Mouse (Mus musculus) left cerebral cortex, adult 18-20 months (tissue): ENCODE measurements around the gene Paics. TPM values are rescaled to one million over a fixed set of nuclear protein-coding genes. Genes with fewer than 3 reads are reported as not detected.
"Not testable (repeated sequence)": the region's sequence is repeated elsewhere in the genome, so short reads cannot be mapped to it uniquely, and the experiment has no call there.

Source experiments
- DNase-seq, 2 experiments: peaks; one replicate each; pipeline ENCODE4 v3.0.0; 2021 to 2022; ENCODE audit warnings: low spot score in 2 of 2, mixed read lengths in 1 of 2
- long read RNA-seq, 2 experiments: library from polyadenylated mRNA; stranded (forward); transcript quantifications; one replicate each; pipeline ENCODE4 v2.0.0; 2021
- total RNA-seq, 2 experiments: library from RNA; stranded (reverse); gene quantifications; 2 replicates each; pipeline ENCODE4 v1.2.3; 2021

Gene Paics
- 10 to 100 TPM; 94.1 to 94.2 TPM for total RNA-seq
- long read RNA-seq, experiment 1, transcript Paics-203 (10 exons, 2,345 nt): minor isoform, 8 of 129 reads
- long read RNA-seq, experiment 1, transcript Paics-201 (9 exons, 2,482 nt): major isoform, 100 of 129 reads
- long read RNA-seq, experiment 1, partial matches to known transcripts: 4 of 129 reads
- long read RNA-seq, experiment 1, other reads (novel, unspliced or antisense): 11 of 129 reads
- long read RNA-seq, experiment 2, transcript Paics-202 (10 exons, 1,862 nt): minor isoform, 5 of 110 reads
- long read RNA-seq, experiment 2, transcript Paics-203 (10 exons, 2,345 nt): minor isoform, 5 of 110 reads
- long read RNA-seq, experiment 2, transcript Paics-201 (9 exons, 2,482 nt): major isoform, 82 of 110 reads
- long read RNA-seq, experiment 2, partial matches to known transcripts: 12 of 110 reads
- long read RNA-seq, experiment 2, other reads (novel, unspliced or antisense): 6 of 110 reads

DNA sequence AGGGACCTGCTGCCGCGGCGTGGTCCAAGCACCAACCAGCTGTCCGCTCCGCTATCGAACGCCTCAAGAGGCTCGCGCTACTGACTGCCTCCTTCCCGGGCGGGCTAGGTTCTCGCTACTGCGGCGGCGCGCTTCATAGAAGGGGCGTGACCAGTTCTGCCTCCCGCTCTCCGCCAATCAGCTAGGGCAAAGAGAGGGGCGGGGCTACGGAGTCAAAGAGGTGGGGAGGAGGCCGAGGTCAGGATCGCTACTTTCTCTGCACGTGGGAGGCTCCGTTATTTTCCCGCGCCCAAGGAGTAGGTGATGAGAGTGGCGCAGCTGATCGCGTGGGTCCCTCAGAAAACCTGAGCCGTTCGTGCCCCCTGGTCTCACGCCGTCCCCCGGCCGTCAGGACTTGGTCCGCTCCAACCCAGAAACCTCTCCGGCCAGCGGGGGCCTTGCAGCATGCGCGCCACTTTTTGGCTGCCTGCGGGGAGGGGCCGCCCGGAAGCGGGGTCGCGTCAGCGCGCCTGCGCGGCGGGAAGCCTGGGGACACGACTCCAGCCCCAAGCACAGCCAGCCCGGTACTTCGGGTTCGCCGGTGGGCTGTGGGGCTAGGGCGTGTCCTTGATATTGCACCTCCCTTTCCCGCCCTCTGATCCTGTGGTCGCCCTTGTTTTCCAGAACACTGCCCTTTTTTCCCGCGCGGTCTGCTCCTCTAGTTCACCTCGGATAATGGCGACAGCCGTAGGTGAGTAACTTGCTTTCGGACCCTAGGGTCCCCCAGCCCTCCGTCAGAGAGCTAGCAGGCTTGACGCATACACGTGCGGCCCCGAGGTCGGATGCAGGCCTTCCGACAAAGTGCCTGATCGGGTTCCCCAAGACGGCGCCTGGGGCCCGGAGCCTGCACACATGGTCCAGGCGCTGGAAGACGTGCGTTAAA is at the start of gene Paics, which contains the start of gene Ppat:
Gene Paics, plus strand, starts transcription at position 202 of the 922 bp plus-strand sequence.
Gene Ppat, minus strand, starts transcription at position 473 of the 922 bp plus-strand sequence.
- DNase-seq: peak; percentile 97 to 98

- no peak for DNase-seq
Observed at GRCm38 (mm10) chr5:76902131-76902530, 49.0 kb upstream of the Paics start.

GRCm38 (mm10) chr5:76904713-76905404 is 46.2 kb upstream of the Paics start:
- DNase-seq: no peak

- peak; percentile 94 to 98 for DNase-seq
Observed at GRCm38 (mm10) chr5:76905405-76906154, 45.5 kb upstream of the Paics start, which contains the start of gene Aasdh. TSS of gene Aasdh (minus strand) at chr5:76905514.

GRCm38 (mm10) chr5:76906155-76906499 is 45.0 kb upstream of the Paics start:
- DNase-seq: no peak

DNA sequence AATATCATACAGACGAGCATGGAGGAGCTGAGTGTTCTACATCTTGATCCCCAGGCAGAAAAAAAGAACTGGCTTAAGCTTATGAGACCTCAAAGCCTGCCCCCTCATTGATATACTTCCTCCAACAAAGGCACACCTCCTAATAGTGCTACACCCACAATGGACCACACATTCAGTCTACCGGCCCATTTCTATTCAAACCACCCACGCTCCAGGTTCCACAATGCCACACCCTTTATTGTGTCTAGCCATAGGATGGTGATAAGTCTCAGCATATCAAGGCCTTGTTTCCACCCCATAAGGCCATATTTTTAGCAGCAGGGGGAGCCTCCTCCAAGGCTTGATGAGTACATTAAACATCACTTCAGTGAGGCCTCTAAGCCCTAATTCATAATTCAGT is 40.3 kb upstream of the Paics start:
- no peak for DNase-seq

- DNase-seq: not testable (repeated sequence)
Observed at GRCm38 (mm10) chr5:76912522-76912921, 38.6 kb upstream of the Paics start.

DNA sequence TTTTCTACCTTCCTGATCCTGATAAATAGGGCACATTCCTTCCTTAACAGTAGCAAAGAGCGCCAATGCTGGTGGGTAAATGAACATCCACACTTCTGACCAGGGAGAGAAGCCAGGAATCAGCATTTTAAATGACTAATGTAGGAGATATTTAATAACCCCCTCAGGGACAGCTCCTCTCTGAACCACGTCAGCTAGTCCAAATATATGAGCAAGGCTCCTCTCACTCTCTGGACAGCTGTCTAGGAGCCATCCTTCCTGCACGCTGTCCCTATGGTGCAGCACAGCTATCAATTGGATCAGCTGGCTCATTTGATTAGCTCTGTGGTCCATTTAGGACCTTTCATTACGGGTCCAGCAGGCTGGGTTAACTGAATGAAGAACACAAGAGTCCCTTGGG is 28.3 kb upstream of the Paics start:
- no peak for DNase-seq

DNA sequence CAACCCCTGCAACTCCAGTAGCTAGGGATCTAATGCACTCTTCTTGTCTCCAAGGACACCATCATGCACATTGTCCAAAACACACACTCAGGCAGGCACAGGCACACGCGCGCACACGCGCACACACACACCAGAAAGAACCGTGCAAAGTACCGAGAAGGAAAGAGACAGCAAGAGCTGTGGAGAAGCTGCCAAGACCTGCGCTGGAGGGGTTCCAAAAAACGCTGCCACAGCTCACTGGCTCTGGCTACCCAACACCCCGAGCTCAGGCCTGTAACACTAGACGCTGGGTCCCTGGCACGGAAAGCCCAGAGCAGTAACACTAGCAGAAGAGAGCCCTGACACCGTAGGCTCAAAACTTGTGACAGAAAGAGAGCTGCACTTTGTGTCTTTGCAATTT is 27.7 kb upstream of the Paics start:
- peak; percentile 56 to 70 for DNase-seq

DNA sequence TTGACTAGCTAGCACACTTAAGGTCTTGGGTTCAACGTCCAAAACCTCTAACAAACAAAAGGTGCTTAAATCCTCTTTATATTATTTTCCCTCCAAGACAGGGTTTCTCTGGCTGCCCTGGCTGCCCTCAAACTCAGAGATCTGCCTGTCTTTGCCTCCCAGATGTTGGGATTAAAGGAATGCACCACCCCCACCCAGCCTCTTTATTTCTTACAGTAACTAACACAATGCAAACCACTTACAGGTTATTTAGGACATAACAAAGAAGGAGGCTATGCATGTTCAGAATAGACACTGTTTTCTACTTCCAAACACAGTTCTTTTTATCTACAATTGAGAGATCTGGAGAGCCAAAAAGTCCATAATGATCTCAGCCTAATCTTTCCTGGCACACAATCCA is 26.8 kb upstream of the Paics start:
- no peak for DNase-seq

- DNase-seq: no peak
Observed at GRCm38 (mm10) chr5:76928124-76928832, 22.8 kb upstream of the Paics start.

DNA sequence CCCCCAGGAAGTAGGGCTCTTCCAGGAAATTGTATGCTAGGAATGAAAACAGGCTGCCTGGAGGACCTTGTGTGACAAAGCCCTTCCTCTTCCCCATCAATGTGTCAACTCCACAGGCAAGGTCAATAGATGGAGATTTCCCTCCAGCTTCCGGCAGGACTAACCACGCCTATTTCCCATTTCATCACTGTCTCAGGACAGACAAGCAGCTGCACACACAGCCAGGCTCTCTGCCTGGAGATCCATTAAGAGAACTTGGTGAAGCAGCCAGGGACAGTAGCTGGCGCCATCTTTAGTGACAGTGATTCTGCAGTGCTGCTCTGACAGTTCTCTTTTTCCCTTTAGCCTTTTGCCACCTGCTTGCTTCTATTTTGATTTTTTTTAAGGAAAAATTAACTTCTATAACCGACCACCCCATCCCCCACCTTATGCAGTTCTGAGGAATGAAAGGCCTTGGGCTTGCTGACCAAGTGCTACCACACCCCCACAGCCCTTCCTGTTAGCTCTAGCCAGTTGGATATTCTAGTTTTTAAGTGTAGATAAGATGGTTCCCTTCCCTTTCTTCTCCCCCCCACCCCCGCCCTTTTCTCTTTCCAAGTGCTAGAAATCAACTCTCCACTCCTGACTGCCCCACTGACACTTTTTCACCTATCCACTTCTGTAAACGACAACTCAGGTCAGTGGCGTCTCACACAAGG is 21.8 kb upstream of the Paics start:
- DNase-seq: no peak

GRCm38 (mm10) chr5:76939717-76940116 is 11.4 kb upstream of the Paics start:
- DNase-seq: no peak

DNA sequence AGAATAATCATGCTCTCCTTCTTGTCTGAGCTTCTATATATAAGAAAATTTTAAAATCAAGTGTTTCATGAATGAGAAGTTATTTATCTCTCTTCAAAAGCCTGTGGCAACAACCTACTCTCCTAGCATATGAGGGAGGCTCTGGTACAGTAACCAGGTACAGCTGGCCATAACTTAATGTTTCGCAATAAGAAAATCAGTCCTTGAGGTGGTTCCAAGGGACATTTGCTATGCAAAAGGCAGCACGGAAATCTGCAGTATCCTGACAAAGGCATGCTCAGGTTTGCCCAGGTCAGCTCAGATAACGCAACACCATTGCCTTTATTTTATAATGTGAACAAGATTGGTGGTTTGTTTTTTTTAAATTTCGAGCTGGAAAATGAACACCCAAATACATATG is 9.1 kb upstream of the Paics start:
- DNase-seq: no peak

DNA sequence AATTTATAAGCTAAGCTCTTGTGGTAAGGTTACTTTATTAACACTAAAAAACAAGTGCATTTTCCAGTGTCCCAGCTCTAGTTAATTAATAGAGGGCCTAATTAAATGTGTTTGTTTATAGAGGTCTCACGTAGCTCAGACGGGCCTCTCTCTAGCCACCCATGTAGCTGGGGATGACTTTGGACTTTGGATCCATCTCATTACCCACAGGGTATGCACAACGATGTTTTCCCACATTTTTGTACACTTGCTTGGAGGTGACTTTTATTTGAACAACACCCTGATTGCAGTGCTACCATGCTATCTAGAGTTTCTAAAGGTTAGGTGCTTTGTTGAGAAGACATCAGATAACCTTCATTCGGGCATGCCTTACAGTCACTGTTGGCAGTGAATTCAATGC is 8.6 kb upstream of the Paics start:
- no peak for DNase-seq

DNA sequence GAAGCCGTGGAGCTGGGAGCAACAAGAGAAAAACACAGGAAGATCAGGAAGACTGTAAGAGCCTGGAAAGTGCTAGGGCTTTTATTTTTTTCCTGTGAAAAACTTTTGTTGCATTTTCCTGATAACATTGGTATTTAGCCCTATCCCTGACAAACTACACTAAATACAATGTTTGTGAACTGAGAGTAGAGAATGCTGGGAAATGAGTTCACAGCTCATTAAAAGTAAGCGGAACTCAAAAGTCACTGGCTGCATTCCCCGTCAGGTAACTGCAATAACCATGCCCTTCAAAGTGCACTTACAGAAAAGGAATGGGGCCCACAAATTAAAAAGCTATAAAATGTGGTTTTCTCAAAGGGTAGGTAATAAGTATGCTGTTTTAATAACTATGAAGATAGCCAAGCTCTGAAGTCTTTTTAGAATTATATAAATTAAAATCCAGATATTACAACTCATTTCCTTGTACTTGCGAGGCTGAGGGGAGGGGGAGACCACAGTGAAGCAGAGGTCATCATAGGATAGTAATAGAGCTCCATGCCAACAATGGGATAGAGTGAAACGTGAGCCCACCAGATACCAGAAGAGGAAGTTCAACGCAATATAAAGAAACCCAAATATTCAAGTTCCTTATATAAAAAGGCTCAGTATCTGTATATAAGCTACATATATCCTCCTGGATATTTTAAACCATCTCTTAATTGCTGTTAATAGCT is 6.0 kb upstream of the Paics start:
- no peak for DNase-seq

GRCm38 (mm10) chr5:76945678-76946033 is 5.5 kb upstream of the Paics start:
- DNase-seq: no peak

DNA sequence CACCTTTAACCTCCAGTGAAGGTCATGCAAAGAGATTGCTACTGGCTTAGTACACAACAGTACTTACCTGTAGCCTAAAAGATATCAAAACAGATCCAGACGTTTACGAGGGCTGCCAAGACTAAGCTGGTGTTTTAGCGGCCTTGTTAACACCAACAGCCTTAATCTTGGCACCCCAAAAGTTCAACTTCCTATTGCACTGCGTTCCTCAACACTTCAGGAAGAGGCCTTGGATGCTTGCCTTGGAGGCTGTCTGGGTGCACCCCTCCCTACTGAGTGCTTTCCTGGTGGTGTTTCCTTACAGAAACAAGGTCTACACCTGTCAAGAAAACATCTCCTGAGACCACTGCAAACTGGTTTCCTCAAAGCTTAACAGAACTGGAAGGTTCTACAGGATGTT is 4.0 kb upstream of the Paics start:
- no peak for DNase-seq

DNA sequence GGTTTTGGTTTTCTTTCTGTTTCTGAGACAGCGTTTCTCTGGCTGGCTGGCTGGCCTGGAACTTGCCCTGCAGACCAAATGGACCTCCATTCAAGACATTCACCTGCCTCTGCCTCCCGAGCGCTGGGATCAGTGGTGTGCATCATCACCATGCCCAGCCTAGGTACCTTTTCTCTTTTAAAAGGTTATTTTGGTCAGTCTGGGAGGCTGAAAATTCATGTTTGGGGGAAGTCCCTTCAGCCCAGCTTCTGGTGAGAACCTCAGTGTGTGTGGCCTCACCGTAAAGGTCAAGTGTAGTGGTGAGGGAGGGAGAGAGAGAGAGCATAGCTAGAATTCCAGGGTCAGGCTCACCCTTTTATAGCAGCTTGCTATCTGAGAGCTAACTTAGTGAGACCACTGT is 3.3 kb upstream of the Paics start:
- no peak for DNase-seq
